Mouse (Mus musculus): ENCODE measurements around the gene Whrn. TPM values are rescaled to one million over a fixed set of nuclear protein-coding genes. Genes with fewer than 3 reads are reported as not detected.

The Whrn gene
- total RNA-seq, 1 experiment = 5.0 TPM

- TF ChIP-seq ZC3H11A (IDR thresholded peaks at IDR 0.05; ENCODE audit: borderline replicate concordance, low read depth, low read length) (no peak), ZNF384 (IDR thresholded peaks at IDR 0.05; ENCODE audit: low read depth, low read length) (no peak)
- no peak for DNase-seq (ENCODE audit: low read depth, low spot score)
- in situ Hi-C loops (cut with MboI; ENCODE audit: low sequenced_read_pairs in 2 of 2, unreplicated experiment in 2 of 2) = no loop called here
- peaks cover 5% of the 10 kb centered on the region; the same call in 1 of the 2 replicates for H3K36me3 ChIP-seq (ENCODE audit: control insufficient read depth, insufficient read depth, low read length, poor library complexity, severe bottlenecking)
- H3K4me3 ChIP-seq (ENCODE audit: insufficient read depth in 1 of 2, low read depth in 1 of 2, low read length in 2 of 2, poor library complexity in 1 of 2, severe bottlenecking in 1 of 2) = no peak overlapping the region
- H3K4me1 ChIP-seq (ENCODE audit: control insufficient read depth in 2 of 2, insufficient read depth in 2 of 2, low read length in 2 of 2, poor library complexity in 1 of 2) = peaks cover 2 to 3% of the 10 kb centered on the region in 2 experiments; a peak in 2 of 4 replicates
- H3K27ac ChIP-seq (ENCODE audit: insufficient read depth, low read depth, low read length, poor library complexity, severe bottlenecking) = no peak overlapping the region
- H3K9me3 ChIP-seq (ENCODE audit: control insufficient read depth, insufficient read depth, low read depth, low read length) = no peaks in the 10 kb centered on the region
- H3K9ac ChIP-seq (ENCODE audit: insufficient read depth, low read depth, low read length, poor library complexity, severe bottlenecking) = no peak overlapping the region
Measured at GRCm38 (mm10) chr4:63491521-63491920, 4.3 kb downstream of the Whrn start.

DNA sequence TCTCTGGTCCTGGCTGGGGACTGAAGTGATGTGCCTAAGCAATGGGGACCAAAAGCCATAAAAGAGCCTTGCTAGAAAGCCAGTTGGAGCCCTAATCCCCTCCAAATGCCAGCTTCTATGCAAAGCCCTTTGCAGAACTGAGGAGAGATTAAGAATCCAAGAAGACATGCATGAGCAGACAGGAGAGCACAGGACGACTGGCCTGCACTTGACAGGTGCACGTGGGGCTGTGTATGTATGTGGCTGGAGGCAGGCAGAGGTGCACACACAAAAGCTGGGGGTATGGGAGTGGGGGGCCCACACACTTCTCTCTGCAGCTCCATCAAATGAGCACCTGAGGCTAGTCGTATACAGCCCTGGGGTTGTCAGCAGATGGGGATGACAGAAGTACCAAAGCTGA lies 5.6 kb downstream of the Whrn start:
- TF ChIP-seq HCFC1 (IDR thresholded peaks at IDR 0.05; ENCODE audit: borderline replicate concordance, insufficient read depth, low read length) (no peak), ZNF384 (IDR thresholded peaks at IDR 0.05; ENCODE audit: low read depth, low read length) (no peak), MAFK (IDR thresholded peaks at IDR 0.05; ENCODE audit: insufficient read depth, low read depth, low read length) (no peak), ZC3H11A (IDR thresholded peaks at IDR 0.05; ENCODE audit: borderline replicate concordance, low read depth, low read length) (no peak), CHD2 (IDR thresholded peaks at IDR 0.05; ENCODE audit: low read depth, low read length) (no peak)
- DNase-seq (ENCODE audit: low read depth, low spot score) = no peak
- peaks cover 2 to 3% of the 10 kb centered on the region in 2 experiments; a peak in 2 of 4 replicates for H3K4me1 ChIP-seq (ENCODE audit: control insufficient read depth in 2 of 2, insufficient read depth in 2 of 2, low read length in 2 of 2, poor library complexity in 1 of 2)
- H3K36me3 ChIP-seq (ENCODE audit: control insufficient read depth, insufficient read depth, low read length, poor library complexity, severe bottlenecking) = peaks cover 5% of the 10 kb centered on the region; the same call in 1 of the 2 replicates
- H3K9ac ChIP-seq (ENCODE audit: insufficient read depth, low read depth, low read length, poor library complexity, severe bottlenecking) = no peak overlapping the region
- no peak overlapping the region for H3K4me3 ChIP-seq (ENCODE audit: insufficient read depth in 1 of 2, low read depth in 1 of 2, low read length in 2 of 2, poor library complexity in 1 of 2, severe bottlenecking in 1 of 2)
- in situ Hi-C loops (cut with MboI; ENCODE audit: low sequenced_read_pairs in 2 of 2, unreplicated experiment in 2 of 2) = no loop called here
- H3K27ac ChIP-seq (ENCODE audit: insufficient read depth, low read depth, low read length, poor library complexity, severe bottlenecking) = no peak overlapping the region
- H3K9me3 ChIP-seq (ENCODE audit: control insufficient read depth, insufficient read depth, low read depth, low read length) = no peaks in the 10 kb centered on the region

GRCm38 (mm10) chr4:63489676-63490075 lies 6.1 kb downstream of the Whrn start:
- in situ Hi-C loops (cut with MboI; ENCODE audit: low sequenced_read_pairs in 2 of 2, unreplicated experiment in 2 of 2) = no loop called here
- no peaks in the 10 kb centered on the region for H3K9me3 ChIP-seq (ENCODE audit: control insufficient read depth, insufficient read depth, low read depth, low read length)
- no peak overlapping the region for H3K4me3 ChIP-seq (ENCODE audit: insufficient read depth in 1 of 2, low read depth in 1 of 2, low read length in 2 of 2, poor library complexity in 1 of 2, severe bottlenecking in 1 of 2)
- H3K9ac ChIP-seq (ENCODE audit: insufficient read depth, low read depth, low read length, poor library complexity, severe bottlenecking) = no peak overlapping the region
- peaks cover 2 to 3% of the 10 kb centered on the region in 2 experiments; a peak in 3 of 4 replicates for H3K4me1 ChIP-seq (ENCODE audit: control insufficient read depth in 2 of 2, insufficient read depth in 2 of 2, low read length in 2 of 2, poor library complexity in 1 of 2)
- H3K36me3 ChIP-seq (ENCODE audit: control insufficient read depth, insufficient read depth, low read length, poor library complexity, severe bottlenecking) = peaks cover 5% of the 10 kb centered on the region; the same call in 1 of the 2 replicates
- TF ChIP-seq MAFK (IDR thresholded peaks at IDR 0.05; ENCODE audit: insufficient read depth, low read depth, low read length) (no peak), HCFC1 (IDR thresholded peaks at IDR 0.05; ENCODE audit: borderline replicate concordance, insufficient read depth, low read length) (no peak), CHD2 (IDR thresholded peaks at IDR 0.05; ENCODE audit: low read depth, low read length) (no peak), ZC3H11A (IDR thresholded peaks at IDR 0.05; ENCODE audit: borderline replicate concordance, low read depth, low read length) (no peak), ZNF384 (IDR thresholded peaks at IDR 0.05; ENCODE audit: low read depth, low read length) (no peak)
- DNase-seq (ENCODE audit: low read depth, low spot score) = no peak
- H3K27ac ChIP-seq (ENCODE audit: insufficient read depth, low read depth, low read length, poor library complexity, severe bottlenecking) = no peak overlapping the region

GRCm38 (mm10) chr4:63487916-63488315 lies 7.9 kb downstream of the Whrn start:
- Histone ChIP-seq H3K36me3 (ENCODE audit: control insufficient read depth, insufficient read depth, low read length, poor library complexity, severe bottlenecking) (peaks cover 2% of the 10 kb centered on the region; the same call in 1 of the 2 replicates), H3K9ac (ENCODE audit: insufficient read depth, low read depth, low read length, poor library complexity, severe bottlenecking) (no peak overlapping the region), H3K9me3 (ENCODE audit: control insufficient read depth, insufficient read depth, low read depth, low read length) (no peaks in the 10 kb centered on the region), H3K27ac (ENCODE audit: insufficient read depth, low read depth, low read length, poor library complexity, severe bottlenecking) (no peak overlapping the region), H3K4me1 (ENCODE audit: control insufficient read depth in 2 of 2, insufficient read depth in 2 of 2, low read length in 2 of 2, poor library complexity in 1 of 2) (peaks cover 6 to 11% of the 10 kb centered on the region in 2 experiments; a peak in 3 of 4 replicates), H3K4me3 (ENCODE audit: insufficient read depth in 1 of 2, low read depth in 1 of 2, low read length in 2 of 2, poor library complexity in 1 of 2, severe bottlenecking in 1 of 2) (no peak overlapping the region)
- TF ChIP-seq ZNF384 (IDR thresholded peaks at IDR 0.05; ENCODE audit: low read depth, low read length) (no peak), MAFK (IDR thresholded peaks at IDR 0.05; ENCODE audit: insufficient read depth, low read depth, low read length) (no peak), CHD2 (IDR thresholded peaks at IDR 0.05; ENCODE audit: low read depth, low read length) (no peak), ZC3H11A (IDR thresholded peaks at IDR 0.05; ENCODE audit: borderline replicate concordance, low read depth, low read length) (no peak), HCFC1 (IDR thresholded peaks at IDR 0.05; ENCODE audit: borderline replicate concordance, insufficient read depth, low read length) (no peak)
- in situ Hi-C loops (cut with MboI; ENCODE audit: low sequenced_read_pairs in 2 of 2, unreplicated experiment in 2 of 2) = no loop called here
- DNase-seq (ENCODE audit: low read depth, low spot score) = no peak

GRCm38 (mm10) chr4:63487256-63487655 lies 8.5 kb downstream of the Whrn start:
- TF ChIP-seq CHD2 (IDR thresholded peaks at IDR 0.05; ENCODE audit: low read depth, low read length) (no peak), ZC3H11A (IDR thresholded peaks at IDR 0.05; ENCODE audit: borderline replicate concordance, low read depth, low read length) (no peak), MAFK (IDR thresholded peaks at IDR 0.05; ENCODE audit: insufficient read depth, low read depth, low read length) (no peak), ZNF384 (IDR thresholded peaks at IDR 0.05; ENCODE audit: low read depth, low read length) (no peak), HCFC1 (IDR thresholded peaks at IDR 0.05; ENCODE audit: borderline replicate concordance, insufficient read depth, low read length) (no peak)
- Histone ChIP-seq H3K9ac (ENCODE audit: insufficient read depth, low read depth, low read length, poor library complexity, severe bottlenecking) (no peak overlapping the region), H3K9me3 (ENCODE audit: control insufficient read depth, insufficient read depth, low read depth, low read length) (no peaks in the 10 kb centered on the region), H3K4me3 (ENCODE audit: insufficient read depth in 1 of 2, low read depth in 1 of 2, low read length in 2 of 2, poor library complexity in 1 of 2, severe bottlenecking in 1 of 2) (no peak overlapping the region), H3K36me3 (ENCODE audit: control insufficient read depth, insufficient read depth, low read length, poor library complexity, severe bottlenecking) (no peaks in the 10 kb centered on the region), H3K27ac (ENCODE audit: insufficient read depth, low read depth, low read length, poor library complexity, severe bottlenecking) (no peak overlapping the region), H3K4me1 (ENCODE audit: control insufficient read depth in 2 of 2, insufficient read depth in 2 of 2, low read length in 2 of 2, poor library complexity in 1 of 2) (peaks cover 10 to 11% of the 10 kb centered on the region in 2 experiments; a peak in 3 of 4 replicates)
- in situ Hi-C loops (cut with MboI; ENCODE audit: low sequenced_read_pairs in 2 of 2, unreplicated experiment in 2 of 2) = no loop called here
- DNase-seq (ENCODE audit: low read depth, low spot score) = no peak

Data from ES-E14 (cell line).